Mouse (Mus musculus) embryonic fibroblast, embryonic 13.5 days (primary cell): Measurements from ENCODE around the gene Mybpc1. TPM values are rescaled to one million over a fixed set of nuclear protein-coding genes. Genes with fewer than 3 reads are reported as not detected.

Source experiments
- H3K27ac ChIP-seq: 2 replicates; pipeline ENCODE4 v1.5.1; 2012; ENCODE audit warnings: low read length, control low read depth, inconsistent platforms; ENCODE audit not compliant: insufficient read depth
- H3K4me1 ChIP-seq: 2 replicates; pipeline ENCODE4 v1.6.1; 2011; ENCODE audit warnings: low read length; ENCODE audit not compliant: control insufficient read depth, insufficient read depth
- H3K4me3 ChIP-seq: 2 replicates; pipeline ENCODE4 v1.5.1; 2011; ENCODE audit warnings: mild to moderate bottlenecking, control low read depth, low read length; ENCODE audit not compliant: insufficient read depth
- CTCF ChIP-seq: IDR thresholded peaks from 2 replicates; pipeline ENCODE4 v1.5.1; 2011; ENCODE audit warnings: mild to moderate bottlenecking, control low read depth, low read length, moderate library complexity, borderline replicate concordance; ENCODE audit not compliant: insufficient read depth
- POLR2A ChIP-seq: IDR thresholded peaks from 2 replicates; pipeline ENCODE4 v1.6.1; 2011; ENCODE audit warnings: low read depth, mild to moderate bottlenecking, control low read depth, low read length, moderate library complexity
- polyA plus RNA-seq: library from polyadenylated mRNA; stranded (reverse); fragments of >200 nt; gene quantifications from 2 replicates; pipeline ENCODE4 v1.2.4, GENCODE M21; 2011; ENCODE audit warnings: low read depth; ENCODE audit not compliant: missing spikeins, insufficient read length

Mybpc1 gene
- polyA plus RNA-seq = not detected in 2 replicates

- TF ChIP-seq POLR2A (no peak), CTCF (no peak)
- H3K4me3 ChIP-seq = no peak within 1 kb of the TSS
- H3K4me1 ChIP-seq = no peaks in the 10 kb centered on the region
- H3K27ac ChIP-seq = no peak within 1 kb of the TSS
These were observed at the start of gene Mybpc1 for GRCm38 (mm10) chr10:88604943-88605342. TSS of gene Mybpc1 (minus strand) at chr10:88605152.

- TF ChIP-seq POLR2A = no peak
- no peak for TF ChIP-seq CTCF
- Histone ChIP-seq H3K4me1 (no peaks in the 10 kb centered on the region), H3K4me3 (no peak overlapping the region), H3K27ac (no peak overlapping the region)
These were observed 40.5 kb upstream of the Mybpc1 start for GRCm38 (mm10) chr10:88645448-88645847.

GRCm38 (mm10) chr10:88631330-88631953 lies 26.5 kb upstream of the Mybpc1 start:
- Histone ChIP-seq H3K27ac (no peak overlapping the region; the same call in 1 of the 2 replicates), H3K4me3 (no peak overlapping the region), H3K4me1 (0 out of 2 replicates have a peak, but pooled peaks cover 4% of the 10 kb centered on the region)
- TF ChIP-seq CTCF (no peak), POLR2A (no peak)

GRCm38 (mm10) chr10:88630663-88631329 lies 25.8 kb upstream of the Mybpc1 start:
- H3K27ac ChIP-seq = peak overlapping the region; percentile 10; the same call in 1 of the 2 replicates
- H3K4me1 ChIP-seq = 0 out of 2 replicates have a peak, but pooled peaks cover 4% of the 10 kb centered on the region
- TF ChIP-seq POLR2A = no peak
- no peak for TF ChIP-seq CTCF

GRCm38 (mm10) chr10:88627052-88627451 lies 22.1 kb upstream of the Mybpc1 start:
- Histone ChIP-seq H3K27ac (no peak overlapping the region), H3K4me1 (0 out of 2 replicates have a peak, but pooled peaks cover 4% of the 10 kb centered on the region), H3K4me3 (no peak overlapping the region)
- TF ChIP-seq CTCF (no peak), POLR2A (no peak)

More at GRCm38 (mm10) chr10:88630663-88631329, 25.8 kb upstream of the Mybpc1 start:
- no peak overlapping the region for H3K4me3 ChIP-seq

GRCm38 (mm10) chr10:88626176-88626575 lies 21.2 kb upstream of the Mybpc1 start:
- TF ChIP-seq POLR2A = no peak
- TF ChIP-seq CTCF = no peak
- H3K4me3 ChIP-seq = no peak overlapping the region
- 0 out of 2 replicates have a peak, but pooled peaks cover 3% of the 10 kb centered on the region for H3K4me1 ChIP-seq
- no peak overlapping the region for H3K27ac ChIP-seq

- no peaks in the 10 kb centered on the region for H3K4me1 ChIP-seq
- no peak overlapping the region for H3K4me3 ChIP-seq
- H3K27ac ChIP-seq = no peak overlapping the region
- TF ChIP-seq POLR2A = no peak
These were observed 19.3 kb upstream of the Mybpc1 start for GRCm38 (mm10) chr10:88624300-88624699.

- Histone ChIP-seq H3K27ac (no peak overlapping the region), H3K4me1 (no peaks in the 10 kb centered on the region), H3K4me3 (no peak overlapping the region)
- no peak for TF ChIP-seq CTCF
- TF ChIP-seq POLR2A = no peak
These were observed 17.7 kb upstream of the Mybpc1 start for GRCm38 (mm10) chr10:88622624-88623023.

GRCm38 (mm10) chr10:88620809-88621208 lies 15.9 kb upstream of the Mybpc1 start:
- TF ChIP-seq POLR2A (no peak), CTCF (no peak)
- no peak overlapping the region for H3K4me3 ChIP-seq
- no peak overlapping the region for H3K27ac ChIP-seq
- no peaks in the 10 kb centered on the region for H3K4me1 ChIP-seq

- Histone ChIP-seq H3K4me3 (no peak overlapping the region), H3K27ac (no peak overlapping the region), H3K4me1 (no peaks in the 10 kb centered on the region)
- TF ChIP-seq POLR2A (no peak), CTCF (no peak)
These were observed 8.1 kb upstream of the Mybpc1 start for GRCm38 (mm10) chr10:88613051-88613450.

- H3K27ac ChIP-seq = no peak overlapping the region
- H3K4me1 ChIP-seq = no peaks in the 10 kb centered on the region
- no peak overlapping the region for H3K4me3 ChIP-seq
- TF ChIP-seq CTCF (no peak), POLR2A (no peak)
These were observed 1.7 kb upstream of the Mybpc1 start for GRCm38 (mm10) chr10:88606686-88607085.
